Mouse (Mus musculus) cerebellum, adult 8-10 months (tissue): ENCODE measurements around the gene 2700081O15Rik.

ENCODE experiments used
- DNase-seq: peaks from one replicate; pipeline ENCODE4 v3.0.0; 2022

Gene 2700081O15Rik

DNA sequence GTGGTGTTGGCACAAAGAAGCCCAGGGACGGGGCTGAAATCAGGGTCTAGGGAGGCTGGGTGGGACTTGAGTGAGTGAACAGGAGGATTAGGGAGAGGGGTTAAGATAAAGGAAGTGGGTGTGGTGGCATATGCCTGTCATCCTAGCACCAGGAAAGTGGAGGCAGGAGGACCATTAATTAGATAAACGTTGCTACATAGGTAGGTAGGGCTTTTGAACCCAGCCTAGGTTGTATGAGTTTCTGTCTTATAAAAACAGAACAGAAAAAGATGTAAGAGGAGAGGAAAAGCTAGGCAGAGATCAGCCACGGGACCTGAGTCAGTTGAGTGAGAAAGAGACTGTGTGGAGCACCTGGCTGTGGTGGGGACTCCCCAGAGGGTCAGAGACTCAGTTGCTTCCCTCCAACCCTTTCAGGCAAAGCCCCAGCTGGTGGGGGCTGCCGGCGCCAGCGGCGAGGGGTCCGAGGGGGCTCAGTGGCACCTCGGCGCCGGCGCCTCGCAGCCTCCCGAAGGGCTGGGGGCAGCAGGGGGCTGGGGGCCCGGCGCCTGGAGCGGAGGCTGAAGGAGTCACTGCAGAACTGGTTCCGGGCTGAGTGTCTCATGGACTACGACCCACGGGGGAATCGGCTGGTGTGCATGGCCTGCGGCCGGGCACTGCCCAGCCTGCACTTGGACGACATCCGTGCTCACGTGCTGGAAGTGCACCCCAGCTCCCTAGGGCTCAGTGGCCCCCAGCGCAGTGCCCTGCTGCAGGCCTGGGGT is 3.6 kb downstream of the 2700081O15Rik start:
- DNase-seq: peak; percentile 17

DNA sequence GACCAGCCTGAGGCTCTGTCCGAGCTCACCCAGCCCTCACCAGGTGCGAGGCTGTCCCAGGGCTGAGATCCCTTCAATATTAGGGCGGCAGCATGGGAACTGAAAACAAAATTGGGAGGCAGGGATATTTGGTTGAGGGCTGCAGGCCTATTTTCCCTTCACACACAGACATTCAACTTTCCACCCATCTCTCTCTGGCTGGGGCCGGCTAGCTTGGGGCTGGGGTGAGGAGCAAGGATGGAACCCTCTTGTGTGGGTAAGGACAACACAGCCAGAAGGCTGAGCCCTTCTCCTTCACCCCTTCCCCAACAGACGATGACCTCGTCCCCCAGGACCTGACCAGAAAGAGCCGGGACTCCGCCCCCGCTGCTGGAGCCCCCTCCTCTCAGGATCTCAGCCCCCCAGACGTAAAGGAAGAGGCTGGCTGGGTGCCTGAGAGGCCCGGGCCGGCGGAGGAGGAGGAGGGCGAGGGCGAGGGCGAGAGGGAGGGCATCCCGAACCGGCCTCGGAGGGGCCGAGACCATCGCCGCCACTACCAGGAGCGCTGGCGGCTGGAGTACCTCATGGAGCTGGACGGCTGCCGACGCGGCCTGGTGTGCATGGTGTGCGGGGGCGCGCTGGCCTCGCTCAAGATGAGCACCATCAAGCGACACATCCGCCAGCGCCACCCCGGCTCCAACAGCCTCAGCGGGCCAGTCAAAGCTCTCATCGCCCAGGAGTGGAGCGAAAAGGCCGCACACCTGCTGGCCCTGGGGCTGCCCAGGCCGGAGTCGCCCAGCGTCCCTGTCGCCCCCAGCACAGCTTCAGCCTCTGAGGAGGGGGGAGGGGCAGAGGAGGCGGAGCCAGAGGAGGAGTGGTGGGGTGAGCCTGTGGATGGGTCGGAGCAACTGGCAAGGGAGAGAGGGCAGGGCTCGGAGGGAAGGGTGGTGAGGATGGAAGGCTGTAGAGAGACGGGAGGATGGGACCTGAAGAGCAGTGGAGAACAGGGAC is 4.5 kb downstream of the 2700081O15Rik start:
- peak; percentile 64 for DNase-seq

DNA sequence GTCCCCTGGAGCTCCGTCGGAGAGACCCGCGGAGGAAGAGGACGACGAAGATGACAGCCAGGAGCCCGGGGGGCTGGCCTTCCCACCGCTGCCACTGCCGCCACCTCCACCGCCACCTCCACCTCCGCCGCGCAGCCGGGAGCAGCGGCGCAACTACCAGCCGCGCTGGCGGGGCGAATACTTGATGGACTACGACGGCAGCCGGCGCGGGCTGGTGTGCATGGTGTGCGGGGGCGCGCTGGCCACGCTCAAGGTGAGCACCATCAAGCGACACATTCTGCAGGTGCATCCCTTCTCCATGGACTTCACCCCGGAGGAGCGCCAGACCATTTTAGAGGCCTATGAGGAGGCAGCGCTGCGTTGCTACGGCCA is 5.2 kb downstream of the 2700081O15Rik start:
- DNase-seq: no peak

DNA sequence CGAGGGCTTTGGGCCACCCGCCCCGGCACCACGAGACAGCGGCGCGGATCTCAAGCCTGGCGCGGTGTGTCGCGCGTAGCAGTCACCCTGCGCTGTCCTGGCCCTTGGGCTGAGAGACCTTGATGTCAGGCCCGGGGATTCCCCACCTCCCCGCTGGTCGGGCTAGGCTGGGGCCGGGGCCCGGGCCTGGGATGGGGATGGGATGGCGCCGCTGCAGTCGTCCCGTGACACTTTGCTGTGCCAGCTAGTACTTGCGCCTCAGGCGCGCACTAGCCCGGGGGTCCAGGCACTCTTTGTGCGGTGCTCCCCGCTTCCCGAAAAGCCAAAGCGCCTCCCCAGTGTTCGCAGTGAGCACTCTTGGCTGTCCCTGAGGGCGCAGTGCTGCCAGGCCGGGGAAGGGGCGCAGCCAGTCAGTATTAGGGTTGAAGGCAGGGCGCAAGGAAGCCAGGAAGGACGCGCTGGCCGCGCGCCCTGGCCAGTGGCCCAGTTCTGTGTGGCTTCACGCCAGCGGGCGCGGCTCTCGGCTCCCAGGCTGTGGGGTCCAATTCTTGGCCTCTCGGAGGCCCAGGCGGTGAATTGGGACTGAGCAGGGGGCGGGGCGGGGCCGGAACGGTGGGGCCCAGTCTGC is 5.7 kb downstream of the 2700081O15Rik start:
- peak; percentile 79 for DNase-seq

DNA sequence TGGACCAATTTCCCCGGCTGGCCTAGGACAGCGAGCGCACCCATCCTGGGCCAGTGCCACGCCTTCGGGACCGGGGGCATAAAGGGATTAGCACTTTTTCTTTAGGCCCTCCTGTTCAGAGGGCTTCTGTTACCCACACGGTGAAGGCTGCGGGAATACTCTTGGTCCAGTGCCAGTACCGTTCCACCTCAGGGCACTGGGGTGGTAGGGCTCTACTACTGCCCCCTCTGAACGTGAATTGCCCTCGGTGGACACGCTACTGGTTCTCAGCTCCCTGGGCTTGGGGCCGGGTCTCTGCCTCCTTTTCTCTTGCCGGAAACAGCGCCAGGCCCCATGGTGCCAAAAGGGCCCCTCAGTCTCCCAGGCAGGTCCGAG is 6.2 kb downstream of the 2700081O15Rik start:
- DNase-seq: no peak

DNA sequence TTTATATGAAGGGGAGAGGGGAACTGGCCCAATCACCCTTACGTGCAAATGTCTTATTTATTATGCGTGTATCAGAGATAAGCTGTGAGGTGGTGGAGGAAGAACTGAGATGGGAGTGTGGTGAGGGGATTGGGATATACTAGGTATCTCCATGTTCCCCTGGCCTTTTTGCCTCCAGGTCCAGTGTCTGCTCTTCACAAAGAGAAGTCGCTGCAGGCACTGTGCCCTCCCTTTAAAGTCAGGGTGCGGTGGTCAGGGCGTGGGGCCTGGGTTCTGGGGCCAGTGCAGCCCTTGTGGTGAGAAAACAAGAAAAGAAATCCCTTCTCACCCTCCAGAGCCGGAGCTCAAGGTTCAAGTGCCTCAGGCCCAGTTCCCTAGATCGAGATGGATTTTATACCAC is 6.7 kb downstream of the 2700081O15Rik start:
- no peak for DNase-seq

DNA sequence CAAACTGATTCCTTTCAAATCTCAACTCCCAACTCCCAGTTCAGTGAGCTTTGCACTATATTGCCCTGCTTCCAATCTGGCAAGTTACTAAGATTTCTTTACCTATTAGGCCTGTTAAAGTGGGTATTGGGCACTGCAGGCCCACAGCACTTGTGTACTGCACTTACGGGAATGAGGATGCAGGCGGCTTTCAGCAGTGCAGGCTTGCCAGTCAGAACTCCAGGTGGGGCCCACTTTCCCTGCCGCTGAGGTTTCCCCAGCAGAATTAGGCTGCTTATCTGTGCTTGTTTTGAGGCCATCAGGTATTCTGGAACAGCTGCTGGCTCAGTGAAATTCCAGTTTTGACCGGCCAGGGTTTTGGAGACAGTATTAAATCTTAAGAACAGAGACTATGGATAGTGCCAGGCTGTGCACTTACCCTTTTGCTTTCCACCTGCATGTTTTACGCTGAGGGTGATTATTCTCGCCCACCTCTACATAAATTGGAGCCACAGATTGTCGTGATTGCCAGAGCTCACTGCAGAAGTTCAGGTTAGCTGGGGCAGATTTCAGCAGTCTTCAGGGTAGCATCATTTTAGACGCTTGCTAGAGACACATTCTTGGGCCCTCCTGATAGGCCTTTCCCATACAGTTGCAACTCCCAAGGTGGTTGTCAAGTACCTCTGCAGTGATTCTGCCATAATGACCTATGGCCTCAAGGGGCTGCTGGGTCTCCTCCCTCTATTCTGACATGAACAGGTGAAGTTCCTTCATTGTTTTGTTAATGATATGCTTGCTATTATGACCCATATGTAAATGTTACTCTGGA is 7.4 kb downstream of the 2700081O15Rik start:
- no peak for DNase-seq

DNA sequence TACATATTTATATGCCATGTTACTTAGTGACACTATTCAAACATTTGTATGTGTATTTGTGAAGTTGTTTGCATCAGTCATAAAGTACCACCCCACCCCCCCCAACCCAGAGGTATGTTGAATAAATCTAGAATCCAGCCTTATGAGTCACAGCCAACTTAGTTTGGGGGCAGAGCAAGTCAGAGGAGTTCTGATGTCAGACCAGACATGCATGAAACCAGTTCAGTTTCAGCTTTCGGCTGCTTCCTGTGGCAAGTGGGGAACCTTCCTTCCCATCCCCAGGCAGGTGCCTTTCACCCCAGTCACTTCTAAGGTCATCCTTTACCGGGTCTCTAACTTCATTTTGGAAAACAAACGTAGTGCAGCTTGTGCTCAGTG is 8.0 kb downstream of the 2700081O15Rik start:
- DNase-seq: no peak

DNA sequence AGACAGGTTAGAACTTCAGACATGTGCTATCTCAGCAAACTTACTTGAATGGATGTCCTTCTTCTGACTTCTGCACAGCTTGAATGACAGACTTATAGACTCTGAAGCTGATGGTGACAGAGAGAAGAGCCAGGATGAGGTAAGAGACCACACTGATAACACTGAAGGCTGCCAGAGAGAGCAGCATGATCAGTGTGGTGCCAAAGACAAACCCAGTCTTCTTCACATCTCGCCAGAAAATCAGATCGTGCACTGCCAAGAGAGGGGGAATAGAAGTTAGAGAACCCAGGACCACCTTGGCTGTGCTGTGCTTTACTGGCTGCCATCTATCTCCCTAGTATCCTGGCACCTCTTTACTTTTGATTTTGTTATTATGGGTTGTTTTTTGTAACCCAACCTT is 17.5 kb downstream of the 2700081O15Rik start:
- DNase-seq: no peak

DNA sequence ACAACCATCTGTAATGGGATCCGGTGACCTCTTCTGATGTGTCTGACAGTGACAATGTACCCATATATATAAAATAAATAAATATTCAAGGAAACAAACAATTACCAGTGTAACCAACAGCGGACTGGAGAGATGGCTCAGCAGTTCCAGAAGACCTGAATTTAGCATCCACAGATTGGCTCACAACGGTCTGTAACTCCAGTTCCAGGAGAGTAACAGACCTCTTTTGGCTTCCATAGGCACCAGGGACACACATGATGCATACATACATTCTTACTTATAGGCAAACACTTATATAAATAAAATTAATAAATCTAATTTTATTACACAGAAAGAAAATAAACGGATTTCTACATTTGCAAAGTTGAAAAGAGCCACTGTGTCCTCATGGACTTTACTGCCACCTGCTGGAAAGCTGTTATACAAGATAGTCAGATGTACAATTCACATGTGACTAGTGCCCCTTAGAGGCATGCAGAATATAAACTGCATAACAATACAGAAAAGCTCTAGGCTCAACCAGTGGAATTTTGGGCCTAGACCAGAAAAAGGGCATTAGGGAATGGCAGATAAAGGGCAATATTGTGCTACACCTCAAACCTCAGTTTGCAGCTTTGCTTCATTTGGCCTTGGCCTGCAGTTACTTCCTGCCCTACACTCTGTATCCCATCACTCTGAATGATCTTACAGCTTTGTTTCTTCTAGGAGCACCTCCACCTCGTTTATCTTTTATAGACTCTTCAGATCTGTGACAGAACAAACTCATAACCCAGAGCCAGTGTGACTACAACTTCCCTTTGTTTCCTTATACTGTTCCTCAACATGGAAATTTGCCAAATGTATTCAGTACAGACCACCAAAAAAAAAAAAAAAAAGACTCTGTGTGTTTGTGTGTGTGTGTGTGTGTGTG is 18.9 kb downstream of the 2700081O15Rik start:
- peak; percentile 60 for DNase-seq

DNA sequence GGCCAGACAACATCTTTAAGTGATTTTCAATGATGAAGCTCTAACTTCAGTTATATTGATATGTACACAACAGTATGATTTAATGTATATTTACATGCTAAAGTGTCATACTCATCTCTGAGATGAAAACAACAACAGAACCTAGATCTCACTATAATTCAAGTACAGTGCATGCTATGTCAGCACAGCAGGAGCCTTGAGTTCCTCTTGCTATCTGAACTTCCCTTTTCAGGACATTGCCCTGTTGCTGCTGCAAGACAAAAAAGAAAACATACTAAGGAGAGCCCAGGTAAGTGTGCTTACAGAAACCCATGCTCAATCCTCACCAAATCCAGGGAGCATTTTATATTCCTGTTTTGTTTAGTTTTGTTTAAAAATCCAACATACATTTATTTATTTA is 20.9 kb downstream of the 2700081O15Rik start:
- DNase-seq: no peak

DNA sequence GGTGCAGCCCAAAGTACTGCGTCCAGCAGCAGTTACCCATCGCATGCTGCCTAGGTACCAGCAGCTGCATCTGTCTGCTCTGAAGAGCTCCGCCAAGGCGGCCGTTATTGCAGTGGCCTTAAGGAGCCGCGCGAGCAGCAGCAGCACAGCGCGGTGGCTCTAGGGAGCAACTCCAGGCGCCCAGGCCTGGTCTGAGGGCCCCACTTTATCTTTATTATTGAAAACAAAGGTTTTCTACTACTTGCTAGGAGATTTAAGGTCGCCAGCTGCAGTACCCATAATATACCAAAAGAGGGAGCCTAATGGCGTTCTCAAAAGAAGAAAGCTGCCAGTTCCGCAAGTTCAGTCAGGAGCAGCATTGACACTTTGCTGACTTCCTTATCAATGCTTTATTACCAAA is 24.1 kb downstream of the 2700081O15Rik start:
- DNase-seq: peak; percentile 65

DNA sequence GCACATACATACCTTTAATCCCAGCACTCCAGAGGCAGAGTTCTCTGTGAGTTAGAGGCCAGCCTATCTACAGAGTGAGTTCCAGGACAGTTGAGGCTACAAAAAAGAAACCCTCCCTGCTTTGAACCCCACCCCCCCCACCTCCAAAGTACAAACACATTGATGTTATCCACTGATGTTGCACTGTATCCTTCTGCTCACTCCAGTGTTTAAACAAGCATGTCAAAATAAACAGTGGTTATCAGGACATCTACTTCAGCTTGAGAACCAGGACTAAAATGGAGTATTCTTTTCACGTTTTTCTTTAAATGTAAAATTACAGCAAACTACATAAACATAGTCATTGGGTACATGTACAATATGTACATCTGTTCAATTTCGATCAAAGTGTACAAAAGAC is 27.7 kb downstream of the 2700081O15Rik start:
- no peak for DNase-seq

DNA sequence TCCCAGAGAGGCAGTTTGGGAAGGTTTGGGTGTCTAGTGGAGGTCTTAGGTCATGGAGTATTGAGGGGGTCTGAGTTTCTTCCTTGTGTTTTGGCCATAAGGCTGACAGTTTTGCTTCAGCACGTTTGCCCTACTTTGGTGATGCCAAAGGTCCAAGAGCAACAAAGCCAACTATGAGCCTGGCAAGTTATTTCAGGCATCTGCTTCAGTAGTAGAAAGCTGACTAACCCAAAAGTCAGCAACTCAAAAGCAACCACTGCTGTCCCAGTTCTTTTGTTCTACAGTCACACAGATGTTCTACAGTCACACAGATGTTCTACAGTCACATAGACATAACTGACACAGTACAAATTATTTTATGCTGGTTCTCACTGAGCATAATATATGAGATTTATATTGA is 28.2 kb downstream of the 2700081O15Rik start:
- no peak for DNase-seq

DNA sequence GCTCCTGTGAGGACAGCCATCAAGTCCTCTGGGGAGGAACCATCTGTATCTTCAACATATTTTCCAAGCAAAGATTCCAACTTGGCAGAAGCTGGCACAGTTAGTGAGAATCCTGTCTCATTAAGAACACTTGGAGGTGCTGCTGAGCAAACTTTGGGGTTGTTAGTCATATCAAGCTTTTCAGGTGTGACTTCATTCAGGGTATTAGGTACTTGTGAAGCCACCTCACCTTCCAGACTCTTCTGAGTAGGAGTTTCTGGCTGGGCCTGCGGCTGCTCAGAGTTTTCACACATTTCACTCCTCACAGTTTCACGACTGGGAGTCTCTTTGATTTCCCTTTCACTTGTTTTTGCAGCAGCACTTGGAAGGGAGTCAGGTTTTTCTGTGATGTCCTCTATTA is 39.4 kb downstream of the 2700081O15Rik start:
- no peak for DNase-seq

DNA sequence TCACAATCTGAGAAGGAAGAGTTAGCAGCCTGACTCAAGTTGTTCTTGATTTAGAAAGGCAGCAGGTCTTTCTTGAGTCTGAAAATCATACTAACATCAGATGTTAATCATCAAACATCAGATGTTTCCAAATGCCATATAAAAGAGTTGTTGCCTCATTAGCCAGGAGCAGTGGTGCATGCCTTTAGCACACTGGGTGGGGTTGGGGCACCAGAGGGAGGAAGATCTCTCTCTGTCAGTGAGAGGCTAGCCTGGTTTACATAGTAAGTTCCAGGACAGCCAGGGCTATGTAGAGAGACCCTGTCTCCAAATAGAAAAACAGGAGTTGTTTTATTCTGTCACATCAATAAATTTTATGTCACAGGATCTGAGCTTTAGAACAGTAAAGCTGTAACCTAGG is 41.5 kb downstream of the 2700081O15Rik start:
- no peak for DNase-seq

DNA sequence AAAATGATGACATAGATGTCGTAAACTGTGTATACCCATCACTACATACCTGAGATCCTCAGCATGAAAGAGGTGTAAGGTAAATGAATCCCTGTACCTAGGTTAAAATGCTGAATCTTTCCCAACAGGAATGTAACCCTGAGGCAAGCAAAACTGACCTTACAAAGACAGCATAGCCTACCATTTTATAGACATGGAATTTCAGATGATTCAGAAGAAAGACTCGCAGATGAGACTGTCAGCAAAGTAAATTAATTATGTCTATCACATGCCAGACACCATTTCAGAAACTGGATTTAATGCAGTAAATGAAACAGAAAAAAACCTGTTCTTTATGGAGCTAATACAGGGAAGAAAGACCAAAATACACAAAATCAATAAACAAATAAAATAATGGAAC is 41.9 kb downstream of the 2700081O15Rik start:
- no peak for DNase-seq

DNA sequence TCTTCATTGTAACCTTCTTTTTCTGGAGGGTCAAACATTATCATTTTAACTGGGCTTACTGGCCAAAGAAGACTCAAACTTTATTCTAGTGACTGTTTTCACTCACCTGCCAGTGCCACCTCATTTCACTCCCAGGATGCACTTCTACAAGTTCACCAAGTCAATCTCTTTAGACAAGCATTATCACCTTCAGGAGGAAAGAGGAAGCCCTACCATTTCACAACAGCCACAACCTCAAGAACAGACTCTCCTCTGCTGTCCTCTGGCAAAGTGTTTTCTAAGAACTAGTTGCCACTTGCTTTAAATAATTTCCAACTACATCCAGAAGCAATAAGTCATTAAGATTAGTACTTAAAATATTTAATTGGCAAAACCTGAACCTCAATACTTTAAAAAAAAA is 50.5 kb downstream of the 2700081O15Rik start:
- DNase-seq: no peak

DNA sequence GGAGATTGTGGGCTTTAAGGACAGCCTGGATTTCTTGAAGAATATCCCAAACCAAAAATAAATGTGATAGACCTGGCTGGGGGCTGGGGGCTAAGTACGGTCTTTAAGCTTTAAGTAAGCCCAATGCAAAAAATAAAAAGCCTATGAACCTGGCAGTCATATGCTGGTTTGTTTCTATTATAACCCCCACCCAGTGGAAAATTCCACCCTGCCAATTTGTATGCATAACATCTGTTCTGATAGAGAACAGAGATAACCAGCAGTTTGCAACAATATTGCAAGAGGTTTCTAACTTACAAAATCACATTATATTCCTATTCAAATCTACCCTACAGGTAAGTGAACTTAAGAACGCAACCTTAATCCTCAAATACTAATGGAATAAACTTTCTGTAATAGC is 53.2 kb downstream of the 2700081O15Rik start:
- no peak for DNase-seq
